Mouse (Mus musculus) layer of hippocampus, adult 18-20 months (tissue): ENCODE measurements around the gene Taco1. TPM values are rescaled to one million over a fixed set of nuclear protein-coding genes. Genes with fewer than 3 reads are reported as not detected.
A peak's percentile ranks its signal among the peaks of the same experiment; 100 is the strongest.
"Not testable (repeated sequence)": the region's sequence is repeated elsewhere in the genome, so short reads cannot be mapped to it uniquely, and the experiment has no call there.

Source experiments
- DNase-seq, 2 experiments: peaks; one replicate each; pipeline ENCODE4 v3.0.0; 2022; ENCODE audit warnings: low spot score in 2 of 2
- long read RNA-seq: library from polyadenylated mRNA; stranded (forward); transcript quantifications from one replicate; pipeline ENCODE4 v2.0.0, GENCODE M21; 2021
- total RNA-seq, 2 experiments: library from RNA; stranded (reverse); gene quantifications; 2 replicates each; pipeline ENCODE4 v1.2.3; 2021

Gene Taco1
- 10 to 100 TPM; 18.3 TPM for total RNA-seq
- long read RNA-seq, partial matches to known transcripts = 0 of 4 reads
- long read RNA-seq, other reads (novel, unspliced or antisense) = 0 of 4 reads

- DNase-seq = peak; percentile 92 to 96
Measured at GRCm38 (mm10) chr11:106065923-106066571, at the start of gene Taco1. Gene Taco1, plus strand, starts transcription at chr11:106066061.

DNA sequence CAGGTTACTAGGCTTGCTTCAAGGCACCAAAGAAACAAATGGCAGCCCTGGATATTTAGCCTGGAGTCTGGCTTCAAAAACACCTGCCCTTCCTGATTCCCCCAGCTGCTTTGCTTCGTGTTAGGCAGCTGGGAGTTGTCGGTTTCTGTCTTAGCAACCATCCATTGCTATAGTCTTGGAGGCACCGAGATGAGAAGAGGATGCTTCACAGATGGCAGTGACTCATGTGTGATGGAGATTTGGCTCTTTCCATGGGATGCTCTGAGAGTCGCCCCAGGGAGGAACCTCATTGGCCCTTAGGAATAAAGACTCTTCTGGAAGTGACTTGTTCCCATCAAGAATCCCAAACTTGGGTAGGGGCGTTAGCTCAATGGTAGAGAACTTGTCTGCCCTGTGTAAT lies 49.4 kb upstream of the Taco1 start:
- DNase-seq = peak in 1 of 2 experiments; percentile 28

DNA sequence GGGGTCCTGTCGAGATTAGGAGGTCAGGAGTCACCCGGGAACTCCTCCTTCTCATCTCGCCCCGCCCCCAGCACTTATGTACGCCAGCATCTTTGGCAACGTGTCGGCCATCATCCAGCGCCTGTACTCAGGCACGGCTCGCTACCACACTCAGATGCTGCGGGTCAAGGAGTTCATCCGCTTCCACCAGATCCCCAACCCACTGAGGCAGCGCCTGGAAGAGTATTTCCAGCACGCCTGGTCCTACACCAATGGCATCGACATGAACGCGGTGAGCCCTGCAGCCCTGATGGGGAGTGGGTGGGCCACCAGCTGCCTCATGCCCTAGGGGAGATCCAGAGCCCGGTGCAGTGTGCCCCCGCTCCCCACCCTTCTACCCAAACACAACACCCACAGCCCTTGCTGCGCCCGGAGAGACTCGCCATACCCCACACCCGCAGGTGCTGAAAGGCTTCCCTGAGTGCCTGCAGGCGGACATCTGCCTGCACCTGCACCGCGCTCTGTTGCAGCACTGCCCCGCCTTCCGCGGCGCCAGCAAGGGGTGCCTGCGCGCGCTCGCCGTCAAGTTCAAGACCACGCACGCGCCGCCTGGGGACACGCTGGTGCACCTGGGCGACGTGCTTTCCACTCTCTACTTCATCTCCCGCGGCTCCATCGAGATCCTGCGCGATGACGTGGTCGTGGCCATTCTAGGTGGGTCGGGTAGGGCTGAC lies 45.7 kb upstream of the Taco1 start:
- DNase-seq = peak; percentile 47 to 71

DNA sequence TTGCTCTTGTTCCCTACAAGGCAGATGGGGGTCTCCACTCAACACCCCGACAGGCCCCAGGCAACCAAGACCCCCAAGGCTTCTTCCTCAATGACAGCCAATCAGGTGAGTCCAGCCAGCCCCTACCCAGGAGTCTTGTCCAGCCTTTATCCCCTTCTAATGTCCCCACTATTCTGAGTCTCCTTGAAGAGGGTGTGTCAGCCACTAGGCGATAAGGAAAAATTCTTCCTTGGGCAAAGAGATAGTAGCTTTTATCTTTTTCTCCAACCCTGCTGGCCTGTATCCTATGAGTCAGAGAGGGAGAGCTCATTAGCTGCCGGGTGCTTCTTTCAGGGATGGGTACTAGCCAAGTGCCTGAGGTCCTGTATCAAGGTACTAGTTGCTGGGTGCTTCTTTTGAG lies 40.1 kb upstream of the Taco1 start:
- no peak for DNase-seq

- peak; percentile 41 to 82 for DNase-seq
Measured at GRCm38 (mm10) chr11:106026465-106027151, 39.3 kb upstream of the Taco1 start.

- no peak for DNase-seq
Measured at GRCm38 (mm10) chr11:106027607-106028006, 38.3 kb upstream of the Taco1 start.

GRCm38 (mm10) chr11:106032074-106032473 lies 33.8 kb upstream of the Taco1 start:
- DNase-seq = not testable (repeated sequence)

- DNase-seq = peak in 1 of 2 experiments; percentile 55
Measured at GRCm38 (mm10) chr11:106033491-106033919, 32.4 kb upstream of the Taco1 start.

DNA sequence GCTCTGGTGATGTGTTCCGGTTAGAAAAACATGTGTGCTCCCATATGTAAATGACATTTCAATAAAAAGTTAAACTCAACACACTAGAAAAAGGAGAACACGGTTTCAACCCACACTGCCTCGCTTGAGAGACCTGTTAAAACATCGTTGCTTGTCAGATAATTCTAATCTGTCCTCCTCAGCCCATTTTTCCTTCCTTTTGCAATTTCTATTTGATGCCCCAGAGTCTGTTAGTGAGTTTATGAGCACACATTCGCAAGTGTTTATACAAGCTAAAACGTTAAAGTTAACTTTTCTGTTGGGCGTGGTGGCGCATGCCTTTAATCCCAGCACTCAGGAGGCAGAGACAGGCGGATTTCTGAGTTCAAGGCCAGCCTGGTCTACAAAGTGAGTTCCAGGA lies 30.9 kb upstream of the Taco1 start:
- no peak for DNase-seq

GRCm38 (mm10) chr11:106036548-106037417 lies 29.1 kb upstream of the Taco1 start, which contains the start of gene Dcaf7:
Gene Dcaf7, plus strand, starts transcription at chr11:106036872.
- DNase-seq = peak; percentile 98 to 99

GRCm38 (mm10) chr11:106037418-106037751 lies 28.5 kb upstream of the Taco1 start:
- peak; percentile 46 to 57 for DNase-seq

- no peak for DNase-seq
Measured at GRCm38 (mm10) chr11:106044349-106044748, 21.5 kb upstream of the Taco1 start.

DNA sequence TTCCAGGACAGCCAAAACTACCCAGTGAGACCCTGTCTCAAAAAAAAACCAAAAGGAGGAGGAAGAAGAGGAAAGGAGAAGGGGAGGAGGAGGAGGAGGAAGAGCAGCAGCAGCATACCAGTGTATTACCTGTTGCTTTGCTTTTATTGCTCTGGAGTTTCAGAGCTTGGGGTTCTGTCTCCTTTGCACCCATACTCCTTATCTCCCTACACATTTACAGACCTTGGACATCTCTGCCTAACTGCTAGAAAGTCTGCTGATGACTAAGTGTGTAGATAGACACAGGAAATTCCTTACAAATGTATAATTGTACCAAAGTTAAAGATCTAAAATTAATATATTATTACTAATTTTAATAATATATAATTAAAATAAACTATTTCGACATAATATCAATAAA lies 20.6 kb upstream of the Taco1 start:
- DNase-seq = no peak

DNA sequence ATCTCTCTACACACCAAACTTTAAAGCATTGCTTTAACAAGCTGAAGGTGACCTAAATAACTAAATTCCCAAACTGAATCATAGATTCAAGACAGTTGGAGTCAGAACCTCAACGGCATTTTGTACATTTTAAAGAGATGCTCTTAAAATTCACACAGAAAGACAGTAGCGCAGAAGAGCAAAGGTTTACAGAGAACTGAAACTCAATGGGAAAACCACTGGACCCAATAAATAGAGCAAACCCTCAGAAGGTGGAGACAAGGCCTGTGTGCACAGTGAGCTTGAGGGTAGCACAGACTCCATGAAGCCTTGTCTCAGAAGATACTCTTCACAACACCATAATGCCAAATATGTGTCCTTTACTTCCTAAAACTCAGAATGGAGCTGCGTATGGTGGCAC lies 20.1 kb upstream of the Taco1 start:
- no peak for DNase-seq

- DNase-seq = no peak
Measured at GRCm38 (mm10) chr11:106046584-106046983, 19.3 kb upstream of the Taco1 start.

- no peak for DNase-seq
Measured at GRCm38 (mm10) chr11:106053921-106054320, 11.9 kb upstream of the Taco1 start.

DNA sequence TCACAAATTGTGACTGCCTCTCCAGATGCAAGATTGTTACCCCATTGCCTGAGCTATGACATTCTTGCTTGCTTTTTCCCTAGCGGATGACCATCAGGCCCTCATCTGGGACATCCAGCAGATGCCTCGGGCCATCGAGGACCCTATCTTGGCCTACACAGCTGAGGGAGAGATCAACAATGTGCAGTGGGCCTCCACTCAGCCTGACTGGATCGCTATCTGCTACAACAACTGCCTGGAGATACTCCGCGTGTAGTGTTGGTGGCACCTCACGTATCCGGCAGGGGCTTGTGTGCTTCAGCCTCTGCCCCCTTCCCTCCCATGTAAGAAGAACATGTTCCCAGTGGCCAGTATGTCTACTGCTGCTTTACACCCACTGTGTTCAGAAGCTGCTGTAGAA lies 11.3 kb upstream of the Taco1 start:
- no peak for DNase-seq

GRCm38 (mm10) chr11:106055341-106055740 lies 10.5 kb upstream of the Taco1 start:
- DNase-seq = no peak

DNA sequence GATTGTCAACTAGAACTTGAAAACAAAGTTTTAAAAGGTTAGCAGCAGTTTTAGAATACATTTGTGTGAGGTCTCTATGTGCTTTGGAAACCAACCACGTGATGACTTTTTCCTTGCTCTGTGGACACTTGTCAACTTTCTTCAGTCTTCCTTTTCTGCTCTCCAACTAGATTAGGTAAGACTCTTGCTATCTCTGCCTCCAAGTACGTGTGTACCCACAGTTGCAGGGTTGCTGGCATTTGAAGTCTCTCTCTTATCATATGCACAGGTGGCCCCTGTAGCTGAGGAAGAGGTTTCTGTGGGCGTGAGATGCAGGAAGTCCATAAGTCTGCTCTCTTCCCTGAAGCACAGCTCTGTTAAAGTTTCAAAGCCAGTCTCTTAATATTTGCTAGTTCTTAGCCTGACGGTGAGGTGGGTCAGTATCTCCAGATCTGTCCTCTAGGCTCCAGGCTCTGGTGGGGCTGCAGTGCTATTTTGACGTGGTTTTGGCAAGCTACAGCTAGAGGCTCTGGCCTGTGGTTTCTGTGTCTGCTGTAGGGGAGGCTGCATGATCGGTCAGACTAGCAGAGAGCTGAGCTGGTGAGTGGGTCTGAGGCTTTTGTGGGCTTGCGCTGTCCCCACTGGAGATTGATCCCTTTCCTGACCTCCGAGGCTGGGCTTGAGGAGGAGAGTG lies 8.9 kb upstream of the Taco1 start:
- DNase-seq = no peak

- DNase-seq = no peak
Measured at GRCm38 (mm10) chr11:106058020-106058419, 7.8 kb upstream of the Taco1 start.

- no peak for DNase-seq
Measured at GRCm38 (mm10) chr11:106060549-106060948, 5.3 kb upstream of the Taco1 start.
